Mouse (Mus musculus): Measurements from ENCODE around the gene Cyp2c23.

- no peak for TF ChIP-seq GATA1 (IDR thresholded peaks at IDR 0.05; ENCODE audit: borderline replicate concordance, low read length)
- TF ChIP-seq FLI1 (IDR thresholded peaks at IDR 0.05; ENCODE audit: low read length) = no peak
Observed at GRCm38 (mm10) chr19:43986069-43986794, 42.8 kb downstream of the Cyp2c23 start, which contains the start of gene Cpn1.

Measured in megakaryocyte, embryonic 14.5 days (primary cell).